Mouse (Mus musculus): ENCODE data around the gene Macc1. TPM values are rescaled to one million over a fixed set of nuclear protein-coding genes. Genes with fewer than 3 reads are reported as not detected.

Macc1 gene
- polyA plus RNA-seq, 1 experiment = 4.5 TPM

DNA sequence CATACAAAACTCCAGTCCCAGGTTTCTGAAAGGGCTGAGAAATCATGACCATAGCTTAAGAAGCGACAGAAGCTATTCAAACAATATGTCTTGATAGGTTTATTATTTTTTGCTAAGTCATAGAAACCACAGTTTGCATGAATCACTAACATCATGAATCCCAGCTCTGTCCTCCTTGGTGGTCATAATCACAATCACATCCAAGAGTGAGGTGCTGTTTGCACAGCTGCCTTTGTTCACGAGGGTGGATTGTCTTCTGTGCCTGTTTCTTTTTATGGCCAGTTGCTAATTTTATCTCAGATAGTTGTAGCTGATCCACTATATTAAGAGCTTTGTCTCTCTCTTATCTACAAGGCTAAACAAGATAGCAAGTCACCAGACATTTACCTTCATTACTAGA lies 72.6 kb downstream of the Macc1 start:
- no peak for DNase-seq (ENCODE audit: low spot score)

DNA sequence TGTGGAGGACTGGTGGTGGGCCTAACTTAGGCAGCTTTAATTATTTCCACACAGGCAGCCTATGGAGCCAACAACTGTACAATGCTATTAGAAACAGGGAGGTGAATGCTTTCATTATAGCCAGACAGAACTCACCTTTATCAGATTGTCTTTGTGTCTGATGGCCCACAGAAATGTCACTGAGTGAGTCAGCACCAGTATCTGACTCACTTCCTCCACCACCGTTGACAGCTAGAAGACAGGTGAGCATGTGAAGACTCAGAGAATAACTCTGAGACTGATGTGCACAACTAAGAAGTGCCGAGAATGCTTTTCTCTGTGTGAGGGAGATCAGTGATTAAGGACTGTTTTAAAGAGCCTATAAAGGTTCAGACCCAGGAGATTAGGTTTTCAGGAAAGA lies 73.9 kb downstream of the Macc1 start:
- DNase-seq (ENCODE audit: low spot score) = no peak

DNA sequence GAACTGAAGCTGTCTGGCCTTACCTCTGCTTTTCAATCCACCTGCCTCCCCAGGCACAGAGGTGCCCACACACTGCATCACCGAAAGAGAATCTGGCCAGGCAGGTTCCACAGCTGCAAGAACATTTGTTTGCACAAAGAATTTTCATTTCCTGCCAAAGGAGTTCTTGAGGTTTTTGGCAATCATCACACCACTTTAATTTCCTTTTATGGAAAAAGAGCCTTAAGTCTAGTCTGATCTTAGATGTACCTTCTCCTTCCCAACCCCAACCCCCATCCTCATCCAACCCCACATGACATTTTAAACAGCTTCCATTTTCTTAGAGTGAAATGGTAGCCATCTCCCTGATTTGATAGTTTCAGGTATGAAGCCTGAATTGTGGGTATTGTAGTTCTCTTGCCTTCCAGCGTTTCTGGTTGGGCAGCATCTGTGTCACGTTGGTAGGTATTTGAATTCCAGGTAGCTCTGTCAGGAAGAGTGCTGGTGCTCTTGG lies 76.2 kb downstream of the Macc1 start:
- peak; percentile 27 for DNase-seq (ENCODE audit: low spot score)

DNA sequence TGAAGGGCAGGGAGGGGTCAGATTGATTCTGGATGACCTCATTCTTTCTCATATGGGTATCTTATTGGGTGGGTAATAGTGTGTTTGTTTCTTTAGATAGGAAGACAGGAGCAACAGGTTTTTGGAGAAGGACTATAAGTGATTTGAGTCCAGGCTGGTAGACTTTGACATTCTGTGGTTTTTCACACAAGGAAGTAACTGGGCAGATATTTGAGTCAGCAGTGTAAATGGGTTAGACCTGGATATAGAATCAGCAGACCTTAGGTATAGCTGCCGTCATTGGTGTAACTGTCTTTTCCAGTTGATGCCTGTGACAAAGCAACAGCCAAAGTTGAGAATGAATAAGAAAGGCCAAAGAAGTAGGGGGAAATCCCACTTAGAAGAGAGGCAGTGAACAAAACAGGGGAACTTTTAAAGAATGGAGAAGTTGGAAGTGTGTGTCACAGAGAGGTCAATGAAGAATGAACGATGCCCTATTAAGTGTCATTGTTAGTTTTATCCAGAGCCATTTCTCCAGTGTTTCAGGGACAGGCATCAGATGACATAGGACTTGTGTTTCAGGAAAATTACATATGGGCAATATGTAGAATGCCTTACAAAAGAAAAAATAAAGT lies 84.1 kb downstream of the Macc1 start:
- DNase-seq (ENCODE audit: low spot score) = no peak

DNA sequence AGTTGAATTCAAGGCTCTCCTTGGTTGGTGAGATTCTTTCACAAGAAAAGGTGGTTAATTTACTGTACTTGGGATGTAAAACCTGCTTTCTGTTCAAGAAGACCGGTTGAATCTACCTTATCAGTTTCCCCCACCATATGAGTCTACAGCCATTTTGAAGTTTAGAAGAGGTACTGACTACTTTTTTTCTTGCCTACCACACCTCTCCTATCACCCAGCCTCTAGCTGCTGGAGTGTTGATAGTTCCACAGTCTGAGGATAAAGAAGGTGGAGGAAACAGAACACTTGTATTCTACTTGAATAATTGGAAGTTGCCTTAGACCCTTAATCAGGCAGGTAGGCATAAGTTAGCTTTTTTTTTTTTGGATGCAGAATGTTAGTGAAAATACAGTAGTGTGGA lies 88.2 kb downstream of the Macc1 start:
- no peak for DNase-seq (ENCODE audit: low spot score)

DNA sequence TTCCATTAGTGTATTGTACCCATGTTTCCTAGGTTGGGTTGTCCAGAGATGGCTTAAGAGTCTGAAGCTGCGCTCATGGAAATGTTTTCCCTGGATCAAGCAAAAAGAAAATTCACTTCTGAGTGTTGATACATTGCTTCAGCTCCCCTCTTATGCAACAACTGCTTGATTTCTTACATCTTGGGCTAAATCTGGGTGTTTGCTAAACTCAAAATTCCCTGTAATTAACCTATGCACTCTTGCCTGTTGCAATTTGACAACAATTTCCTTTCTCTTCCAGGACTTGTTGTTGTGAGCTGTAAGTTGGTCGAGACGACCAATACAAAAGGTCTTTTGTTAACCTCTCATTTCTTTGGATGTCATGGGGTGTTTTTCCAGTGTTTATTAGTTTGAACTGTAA lies 88.7 kb downstream of the Macc1 start:
- no peak for DNase-seq (ENCODE audit: low spot score)

DNA sequence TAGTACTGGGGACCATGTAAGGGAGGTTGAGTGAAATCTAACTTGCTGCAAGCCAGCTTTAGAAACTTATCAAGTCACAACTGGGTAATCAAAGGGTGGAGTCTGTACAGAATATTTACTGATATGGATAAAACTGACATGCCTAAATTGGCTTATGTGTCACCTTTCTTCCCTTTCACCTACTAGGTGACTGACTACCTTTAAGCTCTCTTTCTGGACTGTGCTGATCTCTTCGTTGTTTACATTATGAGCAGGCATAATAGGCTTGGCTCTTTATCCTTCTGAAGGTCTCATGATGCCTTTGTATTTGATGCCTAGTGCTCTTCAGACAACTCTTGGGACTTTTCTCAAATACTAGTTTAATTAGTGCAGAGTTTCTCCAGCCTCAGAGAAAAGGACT lies 90.7 kb downstream of the Macc1 start:
- DNase-seq (ENCODE audit: low spot score) = no peak

DNA sequence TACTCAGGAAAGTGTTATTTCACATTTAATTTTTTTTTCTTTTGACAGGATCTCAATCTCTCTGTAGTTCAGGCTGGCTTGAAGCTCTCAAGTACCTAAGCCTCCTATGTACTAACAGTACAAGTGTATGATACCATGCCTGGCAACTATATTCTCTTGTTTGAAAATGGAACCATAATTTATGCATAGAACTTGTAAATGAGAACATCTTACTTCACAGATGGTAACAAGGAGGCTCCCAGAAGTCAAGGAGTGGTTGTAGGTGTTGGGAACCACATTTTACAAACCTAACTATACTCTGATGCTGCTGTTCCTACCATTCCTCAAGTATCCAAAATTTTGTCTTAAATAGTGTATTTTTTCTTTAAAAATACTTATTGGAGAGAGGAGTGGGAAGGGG lies 96.5 kb downstream of the Macc1 start:
- no peak for DNase-seq (ENCODE audit: low spot score)

DNA sequence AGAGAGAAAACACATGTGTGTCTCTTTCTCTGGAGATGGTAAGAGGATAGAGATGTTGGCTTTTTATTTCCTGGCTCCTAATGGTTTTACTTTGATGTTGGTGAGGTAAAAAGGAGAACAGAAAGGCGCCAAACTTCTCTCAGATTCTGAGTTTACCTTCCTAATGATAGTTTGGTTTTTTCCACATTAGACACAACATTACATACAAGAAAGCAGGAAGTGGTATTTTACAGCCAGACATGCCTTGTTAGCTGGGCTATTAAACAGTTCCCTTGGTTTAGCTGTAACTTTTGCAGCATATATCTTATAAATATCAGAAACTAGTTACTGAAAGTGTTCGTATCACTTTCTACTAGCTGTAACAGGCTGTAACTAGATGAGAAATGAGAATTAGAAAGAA lies 96.9 kb downstream of the Macc1 start:
- DNase-seq (ENCODE audit: low spot score) = no peak

DNA sequence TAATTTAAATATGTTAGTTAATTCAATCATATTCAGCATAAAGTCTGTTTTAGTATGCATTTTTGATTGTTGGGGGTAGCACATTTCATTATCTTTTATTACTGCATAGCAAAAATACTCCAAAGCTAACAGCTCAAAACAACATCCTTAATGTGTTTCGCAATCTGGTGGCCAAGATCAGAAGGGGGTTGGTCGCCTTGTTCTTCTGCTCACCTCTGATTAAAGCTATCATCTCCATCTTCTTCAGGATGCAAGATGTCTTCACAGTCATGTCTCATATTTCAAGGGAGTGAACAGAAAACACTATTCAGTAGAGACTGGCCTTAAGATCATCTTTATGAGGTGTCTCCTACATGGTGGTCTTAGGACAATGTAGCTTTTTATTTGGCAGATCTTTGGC lies 97.9 kb downstream of the Macc1 start:
- DNase-seq (ENCODE audit: low spot score) = no peak

DNA sequence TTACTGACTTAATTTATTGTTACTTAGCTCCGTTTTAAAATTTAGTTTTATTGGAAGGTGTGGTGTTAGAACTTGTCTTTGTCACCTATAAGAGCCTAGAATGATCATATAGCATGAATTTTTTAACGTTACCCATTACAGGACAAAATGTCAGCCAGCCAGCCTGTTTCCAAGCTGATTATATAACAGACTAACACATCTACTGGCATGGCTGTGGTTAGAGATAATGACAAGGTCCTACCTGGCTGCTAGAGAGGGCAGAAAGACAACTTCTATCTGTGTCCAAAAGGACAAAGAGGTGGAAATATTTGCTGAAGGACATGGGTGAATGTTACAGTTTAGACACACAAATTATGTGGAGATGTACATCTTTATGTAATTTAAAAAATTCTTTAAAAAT lies 101.8 kb downstream of the Macc1 start:
- no peak for DNase-seq (ENCODE audit: low spot score)

DNA sequence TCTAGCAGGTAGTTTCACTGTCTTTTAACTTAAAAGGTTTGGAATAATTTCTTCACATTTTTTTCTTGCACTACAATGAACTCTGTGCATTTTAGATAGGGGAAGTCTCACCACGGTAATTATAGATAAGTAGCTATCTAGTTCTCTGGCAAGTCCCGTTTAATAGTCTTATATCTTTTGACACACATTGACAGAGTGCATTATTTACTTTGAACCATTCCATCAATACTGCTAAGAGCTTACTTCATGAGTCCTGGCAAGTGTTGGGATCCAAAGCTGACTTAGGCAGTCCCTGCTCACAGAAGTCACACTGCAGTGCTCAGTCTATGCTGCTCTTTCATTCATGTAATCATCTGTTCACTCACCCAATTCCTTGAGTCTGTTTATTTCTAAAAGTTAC lies 111.7 kb downstream of the Macc1 start:
- no peak for DNase-seq (ENCODE audit: low spot score)

DNA sequence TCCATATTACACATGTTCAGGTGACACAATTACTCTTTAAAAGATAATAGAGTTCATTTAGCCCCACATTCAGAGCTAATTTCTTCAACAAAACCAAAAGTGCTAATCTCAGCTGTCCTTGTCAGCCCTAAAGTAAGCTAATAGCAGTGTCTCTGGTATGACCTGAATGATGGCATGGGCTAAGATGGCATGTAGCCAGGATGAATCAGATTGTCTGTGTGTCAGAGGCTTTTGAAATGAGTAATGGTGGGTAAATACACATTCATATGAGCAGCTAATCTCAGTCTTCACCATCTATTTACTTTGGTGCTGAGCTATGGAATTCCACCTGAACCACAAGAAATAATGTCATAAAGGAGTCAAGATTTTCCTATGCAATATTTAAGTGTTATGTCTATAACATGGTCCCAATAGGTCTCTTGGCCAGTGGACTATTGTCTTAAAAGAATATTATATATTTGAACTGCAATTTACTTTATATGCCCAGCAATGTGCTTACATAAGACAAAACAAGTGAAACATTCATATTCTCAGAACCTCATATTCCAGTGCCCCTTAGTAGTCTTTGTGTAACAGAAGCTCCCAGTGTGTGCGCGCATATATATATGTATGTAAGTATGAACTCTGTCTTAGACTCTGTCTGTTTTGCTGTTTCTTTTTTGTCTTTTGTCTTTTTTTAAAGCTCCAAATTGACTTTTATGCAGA lies 112.3 kb downstream of the Macc1 start:
- DNase-seq (ENCODE audit: low spot score) = no peak

DNA sequence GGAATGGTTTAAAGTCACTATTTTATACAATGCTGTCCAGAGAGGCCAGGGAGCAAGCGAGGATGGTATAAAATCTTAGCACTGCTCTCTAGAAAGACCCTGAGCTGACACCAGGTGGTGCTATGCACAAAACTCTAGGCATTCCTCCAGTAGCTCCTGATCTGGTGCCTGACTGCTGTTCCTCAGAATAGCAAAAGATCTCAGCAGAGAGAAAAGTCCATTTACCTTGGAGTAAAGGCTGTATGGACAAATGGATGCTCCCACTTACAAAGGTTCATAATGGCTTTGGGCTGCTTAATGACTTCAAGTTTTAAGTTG lies 112.8 kb downstream of the Macc1 start:
- no peak for DNase-seq (ENCODE audit: low spot score)

DNA sequence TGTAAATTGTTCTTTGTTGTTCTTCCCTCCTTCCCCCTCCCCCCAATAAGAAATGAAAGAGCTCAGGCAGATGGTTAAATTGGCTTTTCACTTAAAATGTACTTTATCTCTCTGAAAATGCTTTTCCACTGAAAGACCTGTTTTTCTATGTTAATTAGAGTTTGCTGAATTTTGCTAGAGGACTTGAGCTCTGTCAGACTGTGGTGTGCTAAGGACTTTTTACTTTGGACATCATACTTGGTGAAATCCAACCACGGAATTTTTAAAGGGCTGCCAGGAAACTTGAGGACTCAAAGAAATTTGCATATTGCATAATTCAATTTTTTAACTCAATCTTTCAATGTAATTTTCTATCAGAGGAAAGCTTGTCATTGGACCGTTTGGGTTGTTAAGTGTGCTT lies 126.7 kb downstream of the Macc1 start:
- DNase-seq (ENCODE audit: low spot score) = no peak

DNA sequence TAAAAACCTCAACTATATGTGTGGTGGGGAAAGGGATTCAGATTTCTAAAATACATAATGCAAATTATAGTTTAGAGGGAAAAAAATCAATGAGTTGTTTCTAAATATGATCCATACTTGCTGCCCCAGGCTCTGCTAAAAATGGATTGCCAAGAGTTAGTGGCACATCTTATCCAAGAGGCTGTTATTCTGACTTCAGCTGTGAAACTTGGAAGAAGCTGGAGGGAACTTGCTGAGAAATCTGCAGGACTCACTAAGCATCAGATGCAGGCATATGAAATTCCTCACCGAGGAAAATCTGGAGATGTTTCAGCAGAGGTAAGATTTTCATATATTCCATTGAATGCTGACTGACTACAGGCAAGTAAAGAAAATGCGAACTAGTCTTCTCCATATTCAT lies 136.0 kb downstream of the Macc1 start:
- no peak for DNase-seq (ENCODE audit: low spot score)

DNA sequence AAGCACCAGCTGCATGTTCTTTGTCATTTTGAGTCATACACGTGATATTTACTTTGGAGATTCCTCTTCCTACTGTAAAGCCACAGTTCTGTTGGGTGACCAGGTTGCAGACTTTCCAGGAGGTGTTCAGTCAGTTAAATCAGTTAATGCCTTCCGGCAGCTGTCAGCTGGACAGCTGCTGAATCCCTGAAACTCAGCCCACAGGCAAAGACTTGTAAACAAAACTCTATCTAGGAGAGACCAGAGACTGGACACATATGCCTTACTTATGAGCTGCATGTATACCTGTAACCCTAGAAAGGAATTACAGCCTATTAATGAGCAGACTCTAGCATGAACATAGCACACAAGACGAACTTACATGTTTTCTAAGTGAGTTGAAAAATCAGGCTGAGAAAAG lies 137.2 kb downstream of the Macc1 start:
- no peak for DNase-seq (ENCODE audit: low spot score)

DNA sequence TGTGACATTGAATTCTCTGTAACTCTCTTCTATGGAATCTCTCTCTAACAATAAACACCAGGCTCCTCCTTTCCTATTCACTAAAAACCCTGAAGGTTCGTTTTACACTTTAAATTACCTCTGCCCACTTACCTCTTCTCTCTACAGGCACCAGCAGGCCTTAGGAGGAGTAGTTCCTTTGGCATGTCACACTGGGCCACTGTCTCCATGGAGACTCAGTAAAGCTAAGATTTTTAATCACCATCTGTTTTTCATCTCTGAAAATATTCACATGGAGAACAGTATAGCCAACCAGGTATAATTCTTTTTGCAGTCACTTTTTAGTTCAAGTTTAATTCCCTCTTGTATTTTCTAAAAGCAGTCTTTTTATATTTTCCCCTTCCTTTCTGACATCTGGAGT lies 140.0 kb downstream of the Macc1 start:
- no peak for DNase-seq (ENCODE audit: low spot score)

DNA sequence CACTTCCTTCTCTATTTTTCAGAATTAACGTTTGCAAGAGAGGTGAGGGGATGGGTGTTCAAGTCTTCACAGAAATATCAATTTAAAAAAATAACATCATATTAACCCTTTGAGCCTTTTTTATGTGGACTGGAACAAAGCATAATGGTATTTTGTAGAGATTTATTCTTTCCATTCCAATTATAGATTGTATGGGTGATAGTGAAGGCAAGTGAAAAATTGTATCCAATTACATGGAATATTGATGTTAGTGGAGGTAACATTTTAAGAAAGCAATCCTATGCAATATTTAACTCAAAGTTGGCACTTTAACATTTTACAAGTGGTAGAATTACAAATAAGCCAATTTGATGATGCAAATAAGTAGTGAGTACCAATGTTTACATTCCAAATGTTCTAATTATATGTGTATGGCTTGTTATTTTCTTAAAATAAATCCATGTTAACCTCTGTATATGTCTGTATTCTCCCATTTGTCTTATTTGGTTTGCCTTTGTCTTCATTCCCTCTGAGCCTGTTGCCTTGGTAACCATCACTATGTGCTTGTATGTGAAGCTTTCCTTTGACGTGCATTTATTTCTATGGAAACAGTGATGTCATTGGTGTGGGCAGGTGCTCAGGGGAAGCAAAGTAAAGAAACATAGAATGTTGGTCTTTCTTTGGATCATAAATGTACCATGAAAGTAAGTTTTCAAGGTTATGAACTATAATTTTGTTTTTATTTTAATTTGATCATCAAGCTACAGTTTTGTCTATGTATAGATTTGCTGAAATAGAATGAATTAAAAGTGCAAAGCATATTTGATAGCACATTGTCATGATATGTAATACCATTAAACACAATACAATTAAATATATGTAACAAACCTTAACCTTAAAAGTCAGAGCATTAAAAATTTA lies 150.2 kb downstream of the Macc1 start:
- DNase-seq (ENCODE audit: low spot score) = no peak

DNA sequence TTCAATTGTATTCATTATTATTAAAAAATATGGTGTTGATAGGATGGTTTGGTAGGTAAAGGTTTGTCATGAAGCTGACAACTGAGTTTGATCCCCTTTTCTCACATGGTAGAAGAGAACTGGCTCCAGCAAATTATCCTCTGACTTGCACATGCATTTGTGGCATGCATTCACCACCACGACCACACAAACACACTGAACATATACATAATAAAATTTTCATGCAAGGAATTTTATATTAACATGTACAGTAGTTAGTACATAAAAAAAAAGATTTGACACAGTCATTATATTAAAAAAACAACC lies 150.8 kb downstream of the Macc1 start:
- DNase-seq (ENCODE audit: low spot score) = no peak

DNA sequence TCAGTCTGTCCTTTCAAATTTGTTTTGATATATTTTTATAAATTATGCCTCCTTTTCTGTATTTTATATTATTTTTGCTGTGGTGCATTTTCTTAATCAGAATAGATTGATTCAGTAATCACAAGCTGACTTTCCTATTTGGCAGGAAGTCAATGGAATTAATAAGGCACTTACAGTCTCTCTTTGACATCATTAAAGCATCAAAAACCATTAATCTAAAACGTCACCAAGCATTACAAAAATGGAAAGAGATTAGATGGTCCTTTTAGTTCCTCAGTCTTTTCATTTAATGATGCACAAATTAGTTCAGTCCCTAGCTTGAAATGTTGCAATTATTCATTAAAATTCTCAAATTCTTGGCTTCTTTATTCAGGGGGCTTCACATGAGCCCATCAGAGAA lies 153.6 kb downstream of the Macc1 start:
- DNase-seq (ENCODE audit: low spot score) = no peak

DNA sequence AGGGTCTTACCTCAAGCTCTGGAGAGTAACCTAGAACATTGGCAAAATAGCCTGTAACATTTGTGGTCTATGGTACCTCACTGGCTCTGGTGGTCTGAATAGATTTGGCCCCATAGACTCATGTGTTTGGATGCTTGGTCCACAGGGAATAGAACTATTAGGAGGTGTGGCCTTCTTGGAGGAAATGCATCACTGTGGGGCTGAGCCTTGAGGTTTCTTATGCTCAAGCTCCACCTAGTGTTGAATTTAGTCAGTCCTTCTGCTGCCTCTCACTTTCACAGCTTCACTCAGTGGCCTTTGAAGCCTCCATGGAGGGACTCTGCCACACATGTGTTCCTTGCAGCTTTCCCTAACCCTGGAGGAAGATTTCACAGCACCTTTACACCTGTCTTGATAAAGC lies 156.2 kb downstream of the Macc1 start:
- DNase-seq (ENCODE audit: low spot score) = no peak

DNA sequence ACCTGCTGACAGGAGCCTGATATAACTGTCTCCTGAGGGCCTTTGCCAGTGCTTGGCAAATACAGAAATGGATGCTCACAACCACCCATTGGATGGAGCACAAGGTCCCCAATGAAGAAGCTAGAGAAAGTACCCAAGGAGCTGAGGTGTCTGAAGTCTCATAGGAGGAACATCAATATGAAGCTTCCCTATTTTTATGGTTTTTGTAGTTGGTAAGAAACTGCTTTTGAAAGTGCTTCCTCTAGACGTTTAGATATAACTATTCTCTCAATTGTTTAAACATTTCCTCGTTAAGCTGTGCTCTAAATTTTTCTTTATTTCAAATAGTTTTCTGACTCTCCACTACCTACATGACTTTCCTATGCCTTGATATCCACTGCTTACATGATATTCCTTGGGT lies 169.2 kb downstream of the Macc1 start:
- DNase-seq (ENCODE audit: low spot score) = no peak
